Mouse (Mus musculus) kidney, adult 8-10 months (tissue): ENCODE results near the gene Plekhn1.
A peak's percentile ranks its signal among the peaks of the same experiment; 100 is the strongest.

Experiments used
- DNase-seq, 2 experiments: peaks; one replicate each; pipeline ENCODE4 v3.0.0; 2022

The Plekhn1 gene

GRCm38 (mm10) chr4:156234701-156235213 is at the start of gene Plekhn1:
Gene Plekhn1 (minus strand): TSS chr4:156234857.
- peak; percentile 51 to 62 for DNase-seq

- DNase-seq, result no peak
Measured at GRCm38 (mm10) chr4:156255078-156255839, 20.6 kb upstream of the Plekhn1 start, which contains the start of gene Samd11. Gene Samd11 (minus strand): TSS chr4:156255657.

- no peak for DNase-seq
Measured at GRCm38 (mm10) chr4:156254361-156255077, 19.9 kb upstream of the Plekhn1 start.

GRCm38 (mm10) chr4:156253043-156253442 is 18.4 kb upstream of the Plekhn1 start:
- no peak for DNase-seq

GRCm38 (mm10) chr4:156252619-156253018 is 18.0 kb upstream of the Plekhn1 start:
- no peak for DNase-seq

- no peak for DNase-seq
Measured at GRCm38 (mm10) chr4:156252140-156252539, 17.5 kb upstream of the Plekhn1 start.

- DNase-seq, result no peak
Measured at GRCm38 (mm10) chr4:156251081-156251480, 16.4 kb upstream of the Plekhn1 start.

- DNase-seq, result no peak
Measured at GRCm38 (mm10) chr4:156249567-156249966, 14.9 kb upstream of the Plekhn1 start.

- DNase-seq, result no peak
Measured at GRCm38 (mm10) chr4:156236651-156237447, 2.2 kb upstream of the Plekhn1 start.

GRCm38 (mm10) chr4:156235808-156236533 is 1.3 kb upstream of the Plekhn1 start, which contains the start of gene Noc2l:
Gene Noc2l (plus strand): TSS chr4:156236010.
- peak; percentile 86 to 87 for DNase-seq

GRCm38 (mm10) chr4:156235360-156235770 is 708 bp upstream of the Plekhn1 start:
- no peak for DNase-seq

- DNase-seq, result no peak
Measured at GRCm38 (mm10) chr4:156234021-156234501, 596 bp downstream of the Plekhn1 start.

- DNase-seq, result no peak
Measured at GRCm38 (mm10) chr4:156228393-156229024, 6.1 kb downstream of the Plekhn1 start.

GRCm38 (mm10) chr4:156227752-156228392 is 6.8 kb downstream of the Plekhn1 start:
- DNase-seq, result no peak

- no peak for DNase-seq
Measured at GRCm38 (mm10) chr4:156224276-156224675, 10.4 kb downstream of the Plekhn1 start.

- DNase-seq, result no peak
Measured at GRCm38 (mm10) chr4:156219936-156220335, 14.7 kb downstream of the Plekhn1 start.

GRCm38 (mm10) chr4:156217838-156218237 is 16.8 kb downstream of the Plekhn1 start:
- no peak for DNase-seq

- no peak for DNase-seq
Measured at GRCm38 (mm10) chr4:156217022-156217669, 17.5 kb downstream of the Plekhn1 start.

GRCm38 (mm10) chr4:156216196-156216595 is 18.5 kb downstream of the Plekhn1 start:
- no peak for DNase-seq

GRCm38 (mm10) chr4:156215649-156216048 is 19.0 kb downstream of the Plekhn1 start, which contains the start of gene Perm1:
Gene Perm1 (plus strand): TSS chr4:156215868.
- peak; percentile 61 to 78 for DNase-seq
